Mouse (Mus musculus) heart, embryonic 12.5 days (tissue): ENCODE measurements at regions not wholly inside any gene's neighbourhood (a gene's known extent, or its start where the extent isn't known, plus 50 kb on each side); places are given as distances from the start of the nearest gene placed in this dataset.

Experiments
- ATAC-seq: fragments of 200-750 bp; cut with Nextera tagmentation; 2 replicates; pipeline ENCODE4 v1.8.0; 2017; ENCODE audit warnings: moderate TSS enrichment, moderate library complexity; ENCODE audit not compliant: insufficient number of reproducible peaks, low FRiP score
- H3K27ac ChIP-seq: fragments of 300-500 bp; sonication (generic); 2 replicates; pipeline ENCODE4 v1.5.1; 2016; ENCODE audit warnings: mild to moderate bottlenecking, moderate library complexity; ENCODE audit not compliant: poor library complexity, severe bottlenecking
- H3K27me3 ChIP-seq: fragments of 300-500 bp; sonication (generic); replicated peaks from 2 replicates; pipeline ENCODE4 v1.6.1; 2016; ENCODE audit warnings: mild to moderate bottlenecking, moderate library complexity
- H3K36me3 ChIP-seq: fragments of 300-500 bp; sonication (generic); 2 replicates; pipeline ENCODE4 v1.6.1; 2016; ENCODE audit warnings: mild to moderate bottlenecking, moderate library complexity
- H3K4me1 ChIP-seq: fragments of 300-500 bp; sonication (generic); replicated peaks from 2 replicates; pipeline ENCODE4 v1.6.1; 2016; ENCODE audit warnings: mild to moderate bottlenecking
- H3K4me2 ChIP-seq: fragments of 300-500 bp; sonication (generic); 2 replicates; pipeline ENCODE4 v1.6.1; 2016; ENCODE audit warnings: mild to moderate bottlenecking, moderate library complexity
- H3K4me3 ChIP-seq: fragments of 300-500 bp; sonication (generic); 2 replicates; pipeline ENCODE4 v1.5.1; 2016; ENCODE audit warnings: mild to moderate bottlenecking
- H3K9ac ChIP-seq: fragments of 300-500 bp; sonication (generic); 2 replicates; pipeline ENCODE4 v1.6.1; 2016; ENCODE audit warnings: mild to moderate bottlenecking, moderate library complexity
- H3K9me3 ChIP-seq: fragments of 300-500 bp; sonication (generic); replicated peaks from 2 replicates; pipeline ENCODE4 v1.6.1; 2016; ENCODE audit warnings: mild to moderate bottlenecking, moderate library complexity
- WGBS: fragments of 180-500 bp; shearing (Covaris S2); methylation state at CpG from one replicate; pipeline ENCODE4 v1.1.7; 2016; 5-methylcytosine and 5-hydroxymethylcytosine counted together

DNA sequence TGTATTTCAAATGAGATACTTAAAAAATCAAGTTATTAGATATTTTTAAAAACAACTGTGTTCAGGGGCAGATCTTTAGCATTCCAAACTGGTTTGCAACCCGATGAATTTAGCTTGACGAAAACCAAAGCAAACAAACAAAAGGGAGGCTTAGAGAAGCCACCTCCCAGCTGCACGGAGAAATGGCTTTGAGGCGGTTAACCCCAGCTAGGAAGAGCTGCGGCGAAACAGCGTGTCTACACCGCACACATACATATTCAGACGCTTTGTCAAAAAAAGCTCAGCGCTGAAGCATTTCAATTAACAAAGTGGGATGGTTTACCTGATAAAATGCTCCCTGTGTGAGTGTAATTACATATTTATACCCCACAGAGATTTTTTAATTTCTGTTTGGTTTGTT, 123.0 kb upstream of the Ap5m1 start:
- Histone ChIP-seq H3K9ac (no peak overlapping the region), H3K9me3 (no peaks in the 10 kb centered on the region), H3K27me3 (no peaks in the 10 kb centered on the region), H3K27ac (no peak overlapping the region), H3K36me3 (no peaks in the 10 kb centered on the region), H3K4me1 (no peaks in the 10 kb centered on the region), H3K4me3 (no peak overlapping the region), H3K4me2 (no peak overlapping the region)
- 75% methylated on average over 10 of the region's 10 CpGs for WGBS
- no peak for ATAC-seq

- Histone ChIP-seq H3K27ac (no peak overlapping the region), H3K36me3 (no peaks in the 10 kb centered on the region), H3K4me1 (no peaks in the 10 kb centered on the region), H3K9ac (no peak overlapping the region), H3K27me3 (no peaks in the 10 kb centered on the region), H3K4me3 (no peak overlapping the region), H3K9me3 (no peaks in the 10 kb centered on the region), H3K4me2 (no peak overlapping the region)
- no peak for ATAC-seq
- 79% methylated on average over 9 of the region's 9 CpGs for WGBS
These were observed 135.0 kb upstream of the Ap5m1 start for GRCm38 (mm10) chr14:48930886-48931285.

DNA sequence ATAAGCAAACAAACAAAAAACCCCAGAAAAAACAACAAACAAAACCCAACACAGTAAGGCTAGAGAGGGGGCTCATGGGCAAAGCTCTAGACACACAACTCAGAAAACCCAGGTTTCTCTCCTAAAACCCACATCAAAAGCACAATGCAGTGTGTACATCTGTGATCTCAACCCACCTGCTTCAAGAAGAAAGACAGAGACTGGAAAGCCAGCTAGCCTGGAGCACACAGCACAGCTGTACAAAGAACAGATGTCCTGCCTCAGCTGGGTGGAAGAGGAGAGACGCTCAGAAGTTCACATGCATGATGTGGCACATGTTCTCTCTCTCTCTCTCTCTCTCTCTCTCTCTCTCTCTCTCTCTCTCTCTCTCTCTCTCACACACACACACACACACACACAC, 140.0 kb upstream of the Ap5m1 start:
- no peaks in the 10 kb centered on the region for H3K9me3 ChIP-seq
- H3K4me2 ChIP-seq: no peak overlapping the region
- 69% methylated on average over 1 of the region's 1 CpGs for WGBS
- no peak for ATAC-seq
- H3K27ac ChIP-seq: no peak overlapping the region
- no peak overlapping the region for H3K9ac ChIP-seq
- no peaks in the 10 kb centered on the region for H3K4me1 ChIP-seq
- no peak overlapping the region for H3K4me3 ChIP-seq
- H3K27me3 ChIP-seq: no peaks in the 10 kb centered on the region
- H3K36me3 ChIP-seq: no peaks in the 10 kb centered on the region

GRCm38 (mm10) chr14:48909420-48909819, 156.5 kb upstream of the Ap5m1 start:
- WGBS: 61% methylated on average over 13 of the region's 13 CpGs
- ATAC-seq: no peak
- no peak overlapping the region for H3K4me3 ChIP-seq

GRCm38 (mm10) chr14:48907991-48908698, 157.8 kb upstream of the Ap5m1 start:
- 72% methylated on average over 14 of the region's 14 CpGs for WGBS
- Histone ChIP-seq H3K9ac (no peak overlapping the region), H3K4me3 (no peak overlapping the region), H3K9me3 (no peaks in the 10 kb centered on the region), H3K4me1 (no peaks in the 10 kb centered on the region), H3K36me3 (no peaks in the 10 kb centered on the region), H3K27ac (no peak overlapping the region), H3K4me2 (no peak overlapping the region), H3K27me3 (no peaks in the 10 kb centered on the region)
- no peak for ATAC-seq

More at GRCm38 (mm10) chr14:48909420-48909819, 156.5 kb upstream of the Ap5m1 start:
- Histone ChIP-seq H3K27ac (no peak overlapping the region), H3K36me3 (no peaks in the 10 kb centered on the region), H3K27me3 (no peaks in the 10 kb centered on the region), H3K9ac (no peak overlapping the region), H3K4me1 (no peaks in the 10 kb centered on the region), H3K4me2 (no peak overlapping the region), H3K9me3 (no peaks in the 10 kb centered on the region)

DNA sequence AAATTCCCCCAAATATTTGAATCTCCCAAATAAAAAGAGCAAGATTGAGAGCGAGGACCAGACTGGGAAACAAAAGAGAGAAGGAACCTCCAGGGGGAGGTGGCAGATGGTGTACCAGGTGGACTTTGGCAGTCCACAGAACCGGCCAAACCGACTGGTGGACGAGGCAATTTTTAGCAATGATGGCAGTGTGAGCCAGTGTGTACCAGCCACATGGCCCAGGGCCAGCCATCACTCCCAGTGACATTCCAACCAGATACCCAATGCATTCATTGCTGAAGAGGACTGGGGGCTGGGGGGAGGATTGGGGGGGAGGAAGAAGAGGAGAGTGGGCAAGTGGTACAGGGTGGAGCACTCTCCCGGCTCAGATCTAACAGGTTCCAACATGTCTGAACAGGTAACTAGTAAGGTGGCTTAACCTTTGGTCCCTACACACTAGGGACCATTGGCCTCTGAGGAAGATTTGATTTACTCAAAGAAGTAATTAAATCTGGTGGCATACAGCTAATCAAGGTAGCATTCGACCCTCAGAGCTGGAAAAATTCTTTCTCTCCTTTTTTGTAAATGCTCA, 158.4 kb upstream of the Ap5m1 start:
- Histone ChIP-seq H3K27me3 (no peaks in the 10 kb centered on the region), H3K4me1 (no peaks in the 10 kb centered on the region), H3K9ac (no peak overlapping the region), H3K36me3 (no peaks in the 10 kb centered on the region), H3K4me2 (no peak overlapping the region), H3K27ac (no peak overlapping the region), H3K4me3 (no peak overlapping the region), H3K9me3 (no peaks in the 10 kb centered on the region)
- WGBS: 68% methylated on average over 6 of the region's 6 CpGs
- ATAC-seq: no peak

DNA sequence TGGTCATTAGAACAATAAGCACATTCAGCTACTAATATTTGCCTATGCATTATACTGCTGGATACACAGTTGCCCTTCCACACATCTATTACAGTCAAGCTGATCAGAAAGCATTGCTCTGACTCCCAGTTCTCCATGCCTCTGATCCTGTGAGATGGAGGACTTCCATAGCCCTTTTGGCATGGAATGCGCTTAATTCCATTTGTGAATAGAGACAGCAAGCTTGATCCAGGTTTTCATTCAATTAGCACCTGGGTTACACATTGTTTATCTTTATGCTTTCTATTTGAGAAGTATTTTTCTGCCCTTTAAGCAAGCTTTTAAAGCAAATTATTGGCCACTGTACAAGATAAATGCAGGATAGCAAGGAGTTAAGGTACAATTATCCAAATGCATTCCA, 158.9 kb upstream of the Ap5m1 start:
- no peaks in the 10 kb centered on the region for H3K9me3 ChIP-seq
- no peak overlapping the region for H3K4me2 ChIP-seq
- no peaks in the 10 kb centered on the region for H3K36me3 ChIP-seq
- WGBS: 84% methylated on average over 1 of the region's 1 CpGs
- H3K4me1 ChIP-seq: no peaks in the 10 kb centered on the region
- no peak for ATAC-seq
- no peak overlapping the region for H3K4me3 ChIP-seq
- H3K27ac ChIP-seq: no peak overlapping the region
- no peak overlapping the region for H3K9ac ChIP-seq
- H3K27me3 ChIP-seq: no peaks in the 10 kb centered on the region

DNA sequence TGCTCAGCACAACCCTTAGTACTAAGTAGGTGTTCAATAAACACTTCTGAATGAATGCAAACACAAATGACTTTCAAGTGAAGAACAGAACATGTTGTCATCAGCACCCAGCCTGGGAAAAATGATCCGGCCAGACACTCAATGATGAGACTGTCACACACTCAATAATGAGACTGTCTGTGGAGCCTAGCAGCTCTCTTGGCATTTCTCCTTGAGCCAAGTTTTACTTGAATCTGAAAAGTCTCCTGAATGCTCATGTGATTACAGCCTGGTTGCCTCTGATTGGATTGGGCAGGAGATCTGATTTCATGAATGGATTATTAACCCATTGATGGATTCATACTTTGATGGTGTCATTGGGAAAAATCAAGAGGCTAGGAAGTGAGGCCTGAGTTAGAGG, 161.3 kb upstream of the Ap5m1 start:
- Histone ChIP-seq H3K27me3 (no peaks in the 10 kb centered on the region), H3K9me3 (no peaks in the 10 kb centered on the region), H3K36me3 (no peaks in the 10 kb centered on the region), H3K4me1 (no peaks in the 10 kb centered on the region), H3K4me3 (no peak overlapping the region), H3K4me2 (no peak overlapping the region), H3K27ac (no peak overlapping the region), H3K9ac (no peak overlapping the region)
- ATAC-seq: no peak
- 85% methylated on average over 1 of the region's 1 CpGs for WGBS

- H3K27ac ChIP-seq: no peak overlapping the region
- no peak for ATAC-seq
- H3K4me2 ChIP-seq: no peak overlapping the region
- H3K9me3 ChIP-seq: no peaks in the 10 kb centered on the region
- WGBS: 38% methylated on average over 5 of the region's 5 CpGs
- no peak overlapping the region for H3K9ac ChIP-seq
- H3K27me3 ChIP-seq: no peaks in the 10 kb centered on the region
- no peak overlapping the region for H3K4me3 ChIP-seq
- H3K36me3 ChIP-seq: no peaks in the 10 kb centered on the region
- no peaks in the 10 kb centered on the region for H3K4me1 ChIP-seq
These were observed 162.4 kb upstream of the Ap5m1 start for GRCm38 (mm10) chr14:48903526-48903925.

- Histone ChIP-seq H3K4me1 (no peaks in the 10 kb centered on the region), H3K4me3 (no peak overlapping the region), H3K27me3 (no peaks in the 10 kb centered on the region), H3K4me2 (no peak overlapping the region), H3K36me3 (no peaks in the 10 kb centered on the region), H3K9ac (no peak overlapping the region), H3K9me3 (peaks cover 2% of the 10 kb centered on the region), H3K27ac (no peak overlapping the region)
- ATAC-seq: no peak
- 84% methylated on average over 1 of the region's 1 CpGs for WGBS
These were observed 165.7 kb upstream of the Ap5m1 start for GRCm38 (mm10) chr14:48900201-48900600.

- no peak for ATAC-seq
These were observed 168.8 kb upstream of the Ap5m1 start for GRCm38 (mm10) chr14:48897140-48897539.

GRCm38 (mm10) chr14:48896235-48896634, 169.7 kb upstream of the Ap5m1 start:
- peaks cover 2% of the 10 kb centered on the region for H3K9me3 ChIP-seq
- 85% methylated on average over 7 of the region's 7 CpGs for WGBS
- no peak overlapping the region for H3K9ac ChIP-seq
- H3K36me3 ChIP-seq: no peaks in the 10 kb centered on the region
- H3K4me2 ChIP-seq: no peak overlapping the region
- H3K4me3 ChIP-seq: no peak overlapping the region
- no peak overlapping the region for H3K27ac ChIP-seq
- H3K27me3 ChIP-seq: no peaks in the 10 kb centered on the region
- no peak for ATAC-seq
- no peaks in the 10 kb centered on the region for H3K4me1 ChIP-seq

More at GRCm38 (mm10) chr14:48897140-48897539, 168.8 kb upstream of the Ap5m1 start:
- Histone ChIP-seq H3K4me3 (no peak overlapping the region), H3K36me3 (no peaks in the 10 kb centered on the region), H3K9me3 (peaks cover 2% of the 10 kb centered on the region), H3K4me1 (no peaks in the 10 kb centered on the region), H3K4me2 (no peak overlapping the region), H3K9ac (no peak overlapping the region), H3K27me3 (no peaks in the 10 kb centered on the region), H3K27ac (no peak overlapping the region)
- 83% methylated on average over 5 of the region's 5 CpGs for WGBS
